Mouse (Mus musculus) CH12.LX (cell line): Measurements from ENCODE around the gene Pfkfb2. TPM values are rescaled to one million over a fixed set of nuclear protein-coding genes. Genes with fewer than 3 reads are reported as not detected.

Experiments
- DNase-seq: peaks from one replicate; pipeline ENCODE4 v3.0.0-alpha.2; 2013; ENCODE audit errors: extremely low read depth
- H3K27ac ChIP-seq: 2 replicates; pipeline ENCODE4 v1.5.1; 2012; ENCODE audit warnings: low read depth, mild to moderate bottlenecking, control low read depth, moderate library complexity; ENCODE audit not compliant: insufficient read depth
- H3K27me3 ChIP-seq: replicated peaks from 2 replicates; pipeline ENCODE3; 2012; ENCODE audit warnings: inconsistent platforms
- H3K36me3 ChIP-seq, 2 experiments: replicated peaks in 1 of 2; 2 replicates each; pipeline versions ENCODE3 to v1.6.1; 2012; ENCODE audit warnings: inconsistent platforms in 1 of 2, low read length in 1 of 2, mild to moderate bottlenecking in 1 of 2, mixed read lengths in 1 of 2, moderate library complexity in 1 of 2; ENCODE audit not compliant: control insufficient read depth in 1 of 2, insufficient read depth in 1 of 2
- H3K4me1 ChIP-seq, 2 experiments: 2 replicates each; pipeline ENCODE4 v1.6.1; 2012; ENCODE audit warnings: inconsistent platforms in 1 of 2, moderate library complexity in 1 of 2; ENCODE audit not compliant: insufficient read depth in 2 of 2, control insufficient read depth in 1 of 2
- H3K4me2 ChIP-seq: 2 replicates; pipeline ENCODE4 v1.6.1; 2012; ENCODE audit warnings: low read depth, mild to moderate bottlenecking, control low read depth; ENCODE audit not compliant: poor library complexity, insufficient read depth, severe bottlenecking
- H3K4me3 ChIP-seq, 3 experiments: fragments of 150-350 bp in 1 of 3; sonication (generic) in 1 of 3; replicated peaks in 1 of 3; 2 replicates each; pipeline versions ENCODE3 to v1.5.1; 2011 to 2012; ENCODE audit warnings: low read depth in 2 of 3, low read length in 2 of 3, mild to moderate bottlenecking in 2 of 3, moderate library complexity in 2 of 3, control low read depth in 1 of 3, improper control_type of control experiment in 1 of 3, inconsistent platforms in 1 of 3, mixed read lengths in 1 of 3; ENCODE audit not compliant: poor library complexity in 1 of 3
- H3K79me2 ChIP-seq: replicated peaks from 2 replicates; pipeline ENCODE4 v1.6.1; 2012; ENCODE audit warnings: mild to moderate bottlenecking, moderate library complexity; ENCODE audit not compliant: control insufficient read depth, poor library complexity, insufficient read depth, severe bottlenecking; ENCODE audit errors: extremely low read depth
- H3K9ac ChIP-seq: 2 replicates; pipeline ENCODE4 v1.6.1; 2012; ENCODE audit warnings: low read depth, mild to moderate bottlenecking, control low read depth, moderate library complexity; ENCODE audit not compliant: insufficient read depth
- H3K9me3 ChIP-seq: replicated peaks from 2 replicates; pipeline ENCODE3; 2012; ENCODE audit warnings: low read length, inconsistent platforms, mixed read lengths
- BHLHE40 ChIP-seq: IDR thresholded peaks from 2 replicates; pipeline ENCODE4 v1.6.1; 2011; ENCODE audit warnings: mild to moderate bottlenecking, low read depth, low read length, improper control_type of control experiment
- CHD1 ChIP-seq: IDR thresholded peaks from 2 replicates; pipeline ENCODE4 v1.6.1; 2012; ENCODE audit warnings: low read depth, low read length, improper control_type of control experiment, inconsistent platforms
- CTCF ChIP-seq, 2 experiments: IDR thresholded peaks in 1 of 2; conservative IDR thresholded peaks in 1 of 2; 2 replicates each; pipeline ENCODE4 v1.5.1; 2011 to 2012; ENCODE audit warnings: low read depth in 2 of 2, low read length in 2 of 2, improper control_type of control experiment in 1 of 2, inconsistent platforms in 1 of 2, mild to moderate bottlenecking in 1 of 2, moderate library complexity in 1 of 2
- GABPA ChIP-seq: IDR thresholded peaks from 2 replicates; pipeline ENCODE4 v1.6.1; 2012; ENCODE audit warnings: low read depth, low read length, improper control_type of control experiment, inconsistent platforms; ENCODE audit not compliant: insufficient replicate concordance
- HCFC1 ChIP-seq: IDR thresholded peaks from 2 replicates; pipeline ENCODE4 v1.6.1; 2012; ENCODE audit warnings: low read depth, mild to moderate bottlenecking, inconsistent platforms, low read length, improper control_type of control experiment
- JUN ChIP-seq: IDR thresholded peaks from 2 replicates; pipeline ENCODE4 v1.6.1; 2011; ENCODE audit warnings: low read depth, mild to moderate bottlenecking, low read length, improper control_type of control experiment, moderate library complexity; ENCODE audit not compliant: insufficient read depth
- MAZ ChIP-seq: IDR thresholded peaks from 2 replicates; pipeline ENCODE4 v1.6.1; 2012; ENCODE audit warnings: low read depth, mild to moderate bottlenecking, inconsistent platforms, low read length, improper control_type of control experiment, moderate library complexity
- MEF2A ChIP-seq: IDR thresholded peaks from 2 replicates; pipeline ENCODE4 v1.6.1; 2014; ENCODE audit warnings: low read depth, mild to moderate bottlenecking, inconsistent platforms, low read length, improper control_type of control experiment, borderline replicate concordance
- MYC ChIP-seq: IDR thresholded peaks from 2 replicates; pipeline ENCODE4 v1.6.1; 2011; ENCODE audit warnings: low read depth, mild to moderate bottlenecking, improper control_type of control experiment, low read length
- PAX5 ChIP-seq: IDR thresholded peaks from 2 replicates; pipeline ENCODE4 v1.6.1; 2012; ENCODE audit warnings: low read length, inconsistent platforms, mixed read lengths
- RAD21 ChIP-seq: IDR thresholded peaks from 2 replicates; pipeline ENCODE4 v1.6.1; 2011; ENCODE audit warnings: low read depth, mild to moderate bottlenecking, low read length, improper control_type of control experiment, moderate library complexity
- RCOR1 ChIP-seq: conservative IDR thresholded peaks from 2 replicates; pipeline ENCODE4 v1.6.1; 2012; ENCODE audit warnings: low read depth, mild to moderate bottlenecking, inconsistent platforms, low read length, improper control_type of control experiment
- SIN3A ChIP-seq: IDR thresholded peaks from 2 replicates; pipeline ENCODE4 v1.6.1; 2012; ENCODE audit warnings: low read length, improper control_type of control experiment, inconsistent platforms
- SMC3 ChIP-seq: IDR thresholded peaks from 2 replicates; pipeline ENCODE4 v1.6.1; 2011; ENCODE audit warnings: low read depth, low read length, improper control_type of control experiment
- TCF12 ChIP-seq: IDR thresholded peaks from 2 replicates; pipeline ENCODE4 v1.6.1; 2014; ENCODE audit warnings: low read depth, mild to moderate bottlenecking, inconsistent platforms, low read length, improper control_type of control experiment
- UBTF ChIP-seq: IDR thresholded peaks from 2 replicates; pipeline ENCODE4 v1.6.1; 2012; ENCODE audit warnings: low read depth, mild to moderate bottlenecking, inconsistent platforms, low read length, improper control_type of control experiment, moderate library complexity
- USF1 ChIP-seq: IDR thresholded peaks from 2 replicates; pipeline ENCODE4 v1.6.1; 2014; ENCODE audit warnings: low read depth, mild to moderate bottlenecking, inconsistent platforms, low read length, improper control_type of control experiment
- ZC3H11A ChIP-seq: IDR thresholded peaks from 2 replicates; pipeline ENCODE4 v1.6.1; 2012; ENCODE audit warnings: low read depth, mild to moderate bottlenecking, inconsistent platforms, low read length, improper control_type of control experiment
- ZMIZ1 ChIP-seq: IDR thresholded peaks from 2 replicates; pipeline ENCODE4 v1.6.1; 2012; ENCODE audit warnings: low read depth, mild to moderate bottlenecking, inconsistent platforms, low read length, improper control_type of control experiment
- dilution Hi-C: fragments of 300-500 bp; cut with MboI; formaldehyde crosslinking; loops from 2 replicates; pipeline ENCODE4 v1.14.3; 2020; ENCODE audit warnings: low sequenced_read_pairs; ENCODE audit not compliant: extremely low pct_unique_long_range_greater_than_20kb, extremely low pct_ligation_motif_present
- in situ Hi-C: fragments of 300-500 bp; cut with MboI; formaldehyde crosslinking; loops from 3 replicates; pipeline ENCODE4 v1.14.3; 2019; ENCODE audit warnings: low sequenced_read_pairs, low pct_ligation_motif_present, low pct_unique_long_range_greater_than_20kb, mixed read lengths
- polyA plus RNA-seq: library from polyadenylated mRNA; unstranded; fragments of >175 nt; gene quantifications from 2 replicates; pipeline ENCODE4 v1.2.1, GENCODE M21; 2012; ENCODE audit warnings: low read depth; ENCODE audit not compliant: insufficient read length
- total RNA-seq, 2 experiments: library from RNA; depleted of rRNA; stranded (reverse); fragments of 300-350 nt in 1 of 2; fragments of >200 nt in 1 of 2; gene quantifications; 2 replicates each; pipeline ENCODE4 v1.2.3; 2012 to 2014

Gene Pfkfb2
- total RNA-seq (2012; rRNA removed) (4.3 and 4.4 TPM in 2 replicates), total RNA-seq (2014; rRNA removed) (3.3 and 3.7 TPM in 2 replicates), polyA plus RNA-seq (6.9 and 7.1 TPM in 2 replicates)

- dilution Hi-C loops (no loop called here), in situ Hi-C loops (no loop called here)
- Histone ChIP-seq H3K4me3 (no peak within 1 kb of the TSS), H3K36me3 (peaks cover 0 to 4% of the 10 kb centered on the region in 2 experiments), H3K9me3 (no peaks in the 10 kb centered on the region), H3K27ac (no peak within 1 kb of the TSS), H3K79me2 (no peaks in the 10 kb centered on the region), H3K9ac (no peak within 1 kb of the TSS), H3K27me3 (no peaks in the 10 kb centered on the region), H3K4me2 (no peak within 1 kb of the TSS), H3K4me1 (peaks cover 0 to 9% of the 10 kb centered on the region in 2 experiments; a peak in 1 of 4 replicates)
- DNase-seq, result no peak
- TF ChIP-seq USF1 (no peak), RCOR1 (no peak), JUN (no peak), ZC3H11A (no peak), SIN3A (no peak), MYC (no peak), PAX5 (no peak), BHLHE40 (no peak), UBTF (no peak), HCFC1 (no peak), CTCF (conservative IDR thresholded peaks at IDR 0.05 in 1 of 2, IDR thresholded peaks at IDR 0.05 in 1 of 2; ENCODE audit: low read depth in 2 of 2, low read length in 2 of 2) (no peak), SMC3 (no peak), GABPA (no peak), MEF2A (no peak), MAZ (no peak), CHD1 (no peak)
These were observed at the start of gene Pfkfb2 for GRCm38 (mm10) chr1:130729153-130729552. Pfkfb2 (minus strand) TSS chr1:130729253.

GRCm38 (mm10) chr1:130776645-130777044 lies 47.6 kb upstream of the Pfkfb2 start:
- in situ Hi-C loops (no loop called here), dilution Hi-C loops (no loop called here)
- H3K27ac ChIP-seq, result no peak overlapping the region
- no peak overlapping the region for H3K4me2 ChIP-seq
- H3K36me3 ChIP-seq, result no peaks in the 10 kb centered on the region
- no peak overlapping the region for H3K4me3 ChIP-seq
- no peaks in the 10 kb centered on the region for H3K79me2 ChIP-seq
- H3K4me1 ChIP-seq, result peaks cover 3 to 8% of the 10 kb centered on the region in 2 experiments
- H3K9me3 ChIP-seq, result no peaks in the 10 kb centered on the region
- peak; percentile 21 for DNase-seq
- H3K9ac ChIP-seq, result no peak overlapping the region
- H3K27me3 ChIP-seq, result no peaks in the 10 kb centered on the region
- peak; percentile 71 for TF ChIP-seq SMC3
- TF ChIP-seq CTCF (conservative IDR thresholded peaks at IDR 0.05 in 1 of 2, IDR thresholded peaks at IDR 0.05 in 1 of 2; ENCODE audit: low read depth in 2 of 2, low read length in 2 of 2), result peak in 1 of 2 experiments; percentile 62; a peak in 2 of 4 replicates
- TF ChIP-seq ZMIZ1, result no peak
- TF ChIP-seq TCF12, result no peak
- peak; percentile 48 for TF ChIP-seq RAD21
